Mouse (Mus musculus) hindbrain, embryonic 10.5 days (tissue): Measurements from ENCODE around the gene Dnajc16. TPM values are rescaled to one million over a fixed set of nuclear protein-coding genes. Genes with fewer than 3 reads are reported as not detected.

Experiments used
- DNase-seq: peaks from one replicate; pipeline ENCODE4 v3.0.0-alpha.2; 2017; ENCODE audit warnings: low spot score
- H3K27ac ChIP-seq: fragments of 300-500 bp; sonication (generic); 2 replicates; pipeline ENCODE4 v1.5.1; 2016; ENCODE audit warnings: mild to moderate bottlenecking, moderate library complexity
- H3K27me3 ChIP-seq: fragments of 300-500 bp; sonication (generic); 2 replicates; pipeline ENCODE4 v1.6.1; 2016; ENCODE audit warnings: mild to moderate bottlenecking; ENCODE audit not compliant: poor library complexity, insufficient read depth, severe bottlenecking
- H3K36me3 ChIP-seq: fragments of 300-500 bp; sonication (generic); 2 replicates; pipeline ENCODE4 v1.6.1; 2016; ENCODE audit warnings: mild to moderate bottlenecking, moderate library complexity
- H3K4me1 ChIP-seq: fragments of 300-500 bp; sonication (generic); replicated peaks from 2 replicates; pipeline ENCODE4 v1.6.1; 2016; ENCODE audit warnings: mild to moderate bottlenecking
- H3K4me3 ChIP-seq: fragments of 300-500 bp; sonication (generic); 2 replicates; pipeline ENCODE4 v1.5.1; 2016; ENCODE audit warnings: mild to moderate bottlenecking, moderate library complexity
- H3K9me3 ChIP-seq: fragments of 300-500 bp; sonication (generic); 2 replicates; pipeline ENCODE4 v1.6.1; 2016; ENCODE audit warnings: mild to moderate bottlenecking, moderate library complexity
- WGBS: fragments of 180-500 bp; shearing (Covaris S2); methylation state at CpG from one replicate; pipeline ENCODE4 v1.1.7; 2016; 5-methylcytosine and 5-hydroxymethylcytosine counted together
- polyA plus RNA-seq: library from polyadenylated mRNA; unstranded; fragments of >200 nt; fragmentation: Nextera tagmentation; extraction: Ambion mirVana; gene quantifications from 2 replicates; pipeline ENCODE4 v1.2.1, GENCODE M21; 2016

The Dnajc16 gene
- polyA plus RNA-seq, 1 experiment from 2014 or later = 5.5 TPM

- H3K36me3 ChIP-seq = no peaks in the 10 kb centered on the region
- H3K27ac ChIP-seq = peak overlapping the region; percentile 4; the same call in 1 of the 2 replicates
- 12% methylated on average over 4 of the region's 4 CpGs for WGBS
- H3K4me3 ChIP-seq = no peak overlapping the region
- H3K9me3 ChIP-seq = no peaks in the 10 kb centered on the region
- H3K27me3 ChIP-seq = peaks cover 5% of the 10 kb centered on the region; the same call in 1 of the 2 replicates
- peaks cover 19% of the 10 kb centered on the region for H3K4me1 ChIP-seq
- peak; percentile 18 for DNase-seq
Measured at GRCm38 (mm10) chr4:141752076-141752421, 38.7 kb downstream of the Dnajc16 start.

GRCm38 (mm10) chr4:141751419-141752075 is 39.2 kb downstream of the Dnajc16 start:
- Histone ChIP-seq H3K4me1 (peaks cover 24% of the 10 kb centered on the region), H3K27ac (0 out of 2 replicates have a peak overlapping the region, but pooled peaks have one; percentile 4), H3K9me3 (no peaks in the 10 kb centered on the region), H3K4me3 (no peak overlapping the region), H3K27me3 (peaks cover 10% of the 10 kb centered on the region; the same call in 1 of the 2 replicates), H3K36me3 (no peaks in the 10 kb centered on the region)
- WGBS = 35% methylated on average over 4 of the region's 4 CpGs
- no peak for DNase-seq

GRCm38 (mm10) chr4:141750826-141751225 is 39.9 kb downstream of the Dnajc16 start:
- WGBS = 66% methylated on average over 3 of the region's 3 CpGs

GRCm38 (mm10) chr4:141749557-141749956 is 41.2 kb downstream of the Dnajc16 start:
- Histone ChIP-seq H3K27me3 (peaks cover 12% of the 10 kb centered on the region; the same call in 1 of the 2 replicates), H3K4me1 (peaks cover 25% of the 10 kb centered on the region), H3K36me3 (no peaks in the 10 kb centered on the region), H3K9me3 (no peaks in the 10 kb centered on the region), H3K4me3 (no peak overlapping the region), H3K27ac (no peak overlapping the region)
- no peak for DNase-seq
- WGBS = 27% methylated on average over 11 of the region's 11 CpGs

More at GRCm38 (mm10) chr4:141750826-141751225, 39.9 kb downstream of the Dnajc16 start:
- DNase-seq = no peak
- H3K9me3 ChIP-seq = no peaks in the 10 kb centered on the region
- H3K27ac ChIP-seq = no peak overlapping the region
- no peaks in the 10 kb centered on the region for H3K36me3 ChIP-seq
- H3K4me3 ChIP-seq = no peak overlapping the region
- H3K4me1 ChIP-seq = peaks cover 25% of the 10 kb centered on the region
- peaks cover 12% of the 10 kb centered on the region; the same call in 1 of the 2 replicates for H3K27me3 ChIP-seq

GRCm38 (mm10) chr4:141746578-141747346 is 44.0 kb downstream of the Dnajc16 start, which contains the start of gene Agmat:
Gene Agmat (plus strand): TSS chr4:141746672.
- Histone ChIP-seq H3K9me3 (no peaks in the 10 kb centered on the region), H3K27me3 (peaks cover 12% of the 10 kb centered on the region; the same call in 1 of the 2 replicates), H3K27ac (no peak within 1 kb of the TSS), H3K36me3 (no peaks in the 10 kb centered on the region), H3K4me3 (no peak within 1 kb of the TSS), H3K4me1 (peaks cover 16% of the 10 kb centered on the region)
- DNase-seq = no peak
- WGBS = 18% methylated on average over 25 of the region's 25 CpGs

GRCm38 (mm10) chr4:141742381-141742780 is 48.4 kb downstream of the Dnajc16 start:
- no peak overlapping the region for H3K4me3 ChIP-seq
- WGBS = 87% methylated on average over 4 of the region's 4 CpGs
- no peak for DNase-seq
- H3K27ac ChIP-seq = no peak overlapping the region
- H3K4me1 ChIP-seq = 0 out of 2 replicates have a peak, but pooled peaks cover 6% of the 10 kb centered on the region
- no peaks in the 10 kb centered on the region for H3K36me3 ChIP-seq
- H3K9me3 ChIP-seq = no peaks in the 10 kb centered on the region
- peaks cover 10% of the 10 kb centered on the region; the same call in 1 of the 2 replicates for H3K27me3 ChIP-seq

- no peak overlapping the region for H3K4me3 ChIP-seq
- H3K36me3 ChIP-seq = no peaks in the 10 kb centered on the region
- H3K27ac ChIP-seq = no peak overlapping the region
- peaks cover 5% of the 10 kb centered on the region; the same call in 1 of the 2 replicates for H3K27me3 ChIP-seq
- H3K4me1 ChIP-seq = 0 out of 2 replicates have a peak, but pooled peaks cover 4% of the 10 kb centered on the region
- no peaks in the 10 kb centered on the region for H3K9me3 ChIP-seq
- DNase-seq = peak; percentile 20
- WGBS = 59% methylated on average over 9 of the region's 9 CpGs
Measured at GRCm38 (mm10) chr4:141741856-141742255, 48.9 kb downstream of the Dnajc16 start.

GRCm38 (mm10) chr4:141738015-141738414 is 52.7 kb downstream of the Dnajc16 start:
- peaks cover 13% of the 10 kb centered on the region for H3K4me1 ChIP-seq
- DNase-seq = no peak
- H3K27me3 ChIP-seq = no peaks in the 10 kb centered on the region
- WGBS = 76% methylated on average over 8 of the region's 8 CpGs
- no peaks in the 10 kb centered on the region for H3K9me3 ChIP-seq
- no peak overlapping the region for H3K4me3 ChIP-seq
- no peaks in the 10 kb centered on the region for H3K36me3 ChIP-seq
- H3K27ac ChIP-seq = no peak overlapping the region

- H3K9me3 ChIP-seq = no peaks in the 10 kb centered on the region
- H3K4me3 ChIP-seq = no peak overlapping the region
- no peaks in the 10 kb centered on the region for H3K36me3 ChIP-seq
- no peaks in the 10 kb centered on the region for H3K27me3 ChIP-seq
- no peak for DNase-seq
- no peak overlapping the region for H3K27ac ChIP-seq
- WGBS = 68% methylated on average over 4 of the region's 4 CpGs
- H3K4me1 ChIP-seq = peaks cover 13% of the 10 kb centered on the region
Measured at GRCm38 (mm10) chr4:141736856-141737255, 53.9 kb downstream of the Dnajc16 start.

GRCm38 (mm10) chr4:141735206-141735560 is 55.5 kb downstream of the Dnajc16 start:
- Histone ChIP-seq H3K27me3 (peaks cover 5% of the 10 kb centered on the region; the same call in 1 of the 2 replicates), H3K36me3 (no peaks in the 10 kb centered on the region), H3K27ac (peak overlapping the region; percentile 83), H3K4me1 (peaks cover 13% of the 10 kb centered on the region), H3K4me3 (peak overlapping the region; percentile 53), H3K9me3 (no peaks in the 10 kb centered on the region)
- DNase-seq = no peak
- WGBS = 23% methylated on average over 9 of the region's 9 CpGs

- Histone ChIP-seq H3K36me3 (no peaks in the 10 kb centered on the region), H3K27ac (peak overlapping the region; percentile 83), H3K4me1 (peaks cover 13% of the 10 kb centered on the region), H3K27me3 (peaks cover 5% of the 10 kb centered on the region; the same call in 1 of the 2 replicates), H3K4me3 (peak overlapping the region; percentile 53), H3K9me3 (no peaks in the 10 kb centered on the region)
- peak; percentile 94 for DNase-seq
- 7% methylated on average over 24 of the region's 24 CpGs for WGBS
Measured at GRCm38 (mm10) chr4:141734446-141735205, 56.1 kb downstream of the Dnajc16 start.

GRCm38 (mm10) chr4:141731766-141732165 is 59.0 kb downstream of the Dnajc16 start:
- Histone ChIP-seq H3K4me3 (no peak overlapping the region), H3K9me3 (no peaks in the 10 kb centered on the region), H3K27ac (no peak overlapping the region), H3K36me3 (no peaks in the 10 kb centered on the region), H3K27me3 (peaks cover 5% of the 10 kb centered on the region; the same call in 1 of the 2 replicates), H3K4me1 (peaks cover 13% of the 10 kb centered on the region)
- DNase-seq = no peak
- WGBS = 84% methylated on average over 5 of the region's 5 CpGs
